Mouse (Mus musculus): Measurements from ENCODE around the gene Meis1. TPM values are rescaled to one million over a fixed set of nuclear protein-coding genes. Genes with fewer than 3 reads are reported as not detected.

The Meis1 gene
- total and polyA plus RNA-seq, 3 experiments, result 8.2 to 16.5 TPM; not detected in 1

- H3K27me3 ChIP-seq (ENCODE audit: control insufficient read depth in 1 of 2, insufficient read depth in 2 of 2, low read length in 2 of 2), result no peaks in the 10 kb centered on the region
- H3K4me1 ChIP-seq (ENCODE audit: control insufficient read depth in 1 of 2, insufficient read depth in 2 of 2, low read length in 2 of 2), result no peaks in the 10 kb centered on the region
- no peaks in the 10 kb centered on the region for H3K9me3 ChIP-seq (replicated peaks; ENCODE audit: insufficient read depth, low read length)
- no peak overlapping the region for H3K4me3 ChIP-seq (ENCODE audit: control insufficient read depth in 1 of 2, insufficient read depth in 1 of 2, low read depth in 2 of 2, low read length in 2 of 2)
- no peak for TF ChIP-seq MYB (IDR thresholded peaks at IDR 0.05; ENCODE audit: low read depth, low read length)
- no peak for TF ChIP-seq MAX (IDR thresholded peaks at IDR 0.05; ENCODE audit: low read length)
- no peak for TF ChIP-seq TBP (IDR thresholded peaks at IDR 0.05; ENCODE audit: low read depth, low read length)
- TF ChIP-seq HCFC1 (IDR thresholded peaks at IDR 0.05; ENCODE audit: low read depth, low read length), result no peak
- TF ChIP-seq TCF12 (IDR thresholded peaks at IDR 0.05; ENCODE audit: low read depth, low read length), result no peak
- no peak for TF ChIP-seq MXI1 (IDR thresholded peaks at IDR 0.05; ENCODE audit: low read depth, low read length)
- no peak for TF ChIP-seq CHD1 (IDR thresholded peaks at IDR 0.05; ENCODE audit: low read depth, low read length)
- no peak for TF ChIP-seq NRF1 (IDR thresholded peaks at IDR 0.05; ENCODE audit: insufficient read depth, low read depth, low read length, poor library complexity, severe bottlenecking)
- no peak for TF ChIP-seq GATA1 (IDR thresholded peaks at IDR 0.05; ENCODE audit: low read depth, low read length)
- TF ChIP-seq NELFE (IDR thresholded peaks at IDR 0.05; ENCODE audit: low read depth, low read length), result no peak
- TF ChIP-seq ZC3H11A (IDR thresholded peaks at IDR 0.05; ENCODE audit: low read depth, low read length), result no peak
- no peak for TF ChIP-seq KAT2A (conservative IDR thresholded peaks at IDR 0.05; ENCODE audit: low read depth, low read length)
- TF ChIP-seq SIN3A (IDR thresholded peaks at IDR 0.05; ENCODE audit: low read length), result no peak
- H3K79me2 ChIP-seq (ENCODE audit: control insufficient read depth, insufficient read depth, low read length, poor library complexity), result no peaks in the 10 kb centered on the region
- no peak overlapping the region for H3K27ac ChIP-seq (ENCODE audit: control insufficient read depth, low read depth, low read length)
- no peaks in the 10 kb centered on the region; a peak in 1 of 4 replicates for H3K36me3 ChIP-seq (ENCODE audit: control insufficient read depth in 1 of 2, insufficient read depth in 2 of 2, low read length in 2 of 2)
- DNase-seq (ENCODE audit: low read depth, low spot score), result no peak
- no peak overlapping the region for H3K9ac ChIP-seq (ENCODE audit: control insufficient read depth, low read depth, low read length, poor library complexity, severe bottlenecking)
Measured at GRCm38 (mm10) chr11:19008610-19009384, 10.0 kb downstream of the Meis1 start.

DNA sequence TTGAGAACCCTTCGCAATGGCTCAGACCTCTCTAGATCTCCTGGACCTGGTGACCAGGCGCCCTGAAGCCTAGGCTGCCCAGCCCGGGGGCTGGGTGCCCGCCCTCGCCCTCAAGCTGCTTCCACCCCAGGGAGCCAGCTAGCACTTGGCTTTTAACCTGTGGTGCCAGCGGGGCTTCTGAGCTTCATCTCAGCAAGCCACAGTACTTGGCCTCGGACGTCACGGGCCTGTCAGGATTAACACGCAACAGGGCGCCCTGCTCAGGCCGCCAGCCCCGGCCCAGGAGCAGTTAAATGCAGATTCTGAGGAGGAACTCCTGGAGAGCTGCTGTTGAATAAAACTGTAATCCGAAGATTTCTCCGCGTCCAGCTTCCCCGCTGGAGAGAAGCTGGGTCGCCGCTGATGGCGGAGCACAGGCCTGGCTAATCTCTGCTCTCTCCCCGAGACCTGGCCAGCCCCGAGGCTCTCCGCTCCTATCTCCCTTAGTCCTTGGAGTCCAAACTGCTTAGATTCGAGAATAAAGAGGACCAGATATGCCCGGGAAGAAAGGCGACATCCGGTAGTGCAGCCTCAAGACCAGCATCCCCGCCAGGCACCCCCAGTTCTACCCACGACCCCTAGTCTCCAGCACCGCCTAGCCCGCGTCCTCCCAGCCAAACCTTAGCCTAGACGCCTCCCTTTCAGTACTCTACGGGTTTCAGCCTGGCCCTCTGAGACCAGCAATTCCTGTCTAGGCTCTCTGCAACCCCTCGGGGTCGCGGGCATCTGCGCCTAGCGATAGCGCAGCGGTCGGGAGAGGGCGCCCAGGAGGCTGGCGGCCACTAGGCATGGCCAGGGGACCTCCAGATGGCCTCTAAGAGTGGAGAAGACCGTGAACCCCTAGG is 11.0 kb downstream of the Meis1 start:
- DNase-seq (ENCODE audit: low read depth, low spot score), result no peak
- TF ChIP-seq SMC3 (IDR thresholded peaks at IDR 0.05; ENCODE audit: low read depth, low read length) (no peak), ZMIZ1 (IDR thresholded peaks at IDR 0.05; ENCODE audit: low read depth, low read length) (no peak), USF1 (IDR thresholded peaks at IDR 0.05; ENCODE audit: low read depth, low read length) (no peak), POLR2A (IDR thresholded peaks at IDR 0.05; ENCODE audit: control insufficient read depth in 1 of 2, insufficient read depth in 1 of 2, low read depth in 1 of 2, low read length in 2 of 2, poor library complexity in 1 of 2) (no peak), EP300 (IDR thresholded peaks at IDR 0.05; ENCODE audit: low read depth in 1 of 2, low read length in 2 of 2) (no peak), BHLHE40 (IDR thresholded peaks at IDR 0.05; ENCODE audit: borderline replicate concordance, low read depth, low read length) (no peak), MAFK (IDR thresholded peaks at IDR 0.05; ENCODE audit: borderline replicate concordance, low read depth, low read length) (no peak), E2F4 (IDR thresholded peaks at IDR 0.05; ENCODE audit: borderline replicate concordance, low read depth, low read length) (no peak), GATA1 (IDR thresholded peaks at IDR 0.05; ENCODE audit: low read depth, low read length) (no peak), UBTF (IDR thresholded peaks at IDR 0.05; ENCODE audit: borderline replicate concordance, insufficient read depth, low read depth, low read length) (no peak), MYB (IDR thresholded peaks at IDR 0.05; ENCODE audit: low read depth, low read length) (no peak), SIN3A (IDR thresholded peaks at IDR 0.05; ENCODE audit: low read length) (no peak), TAL1 (IDR thresholded peaks at IDR 0.05; ENCODE audit: low read length) (no peak), ZC3H11A (IDR thresholded peaks at IDR 0.05; ENCODE audit: low read depth, low read length) (no peak), GABPA (IDR thresholded peaks at IDR 0.05; ENCODE audit: low read depth, low read length) (no peak), NELFE (IDR thresholded peaks at IDR 0.05; ENCODE audit: low read depth, low read length) (no peak), ELF1 (IDR thresholded peaks at IDR 0.05; ENCODE audit: low read depth, low read length) (no peak), USF2 (IDR thresholded peaks at IDR 0.05; ENCODE audit: borderline replicate concordance in 1 of 2, insufficient read depth in 1 of 2, low read depth in 1 of 2, low read length in 2 of 2) (no peak)

More for the DNA sequence above, 11.0 kb downstream of the Meis1 start:
- no peak overlapping the region for H3K27ac ChIP-seq (ENCODE audit: control insufficient read depth, low read depth, low read length)
- H3K27me3 ChIP-seq (ENCODE audit: control insufficient read depth in 1 of 2, insufficient read depth in 2 of 2, low read length in 2 of 2), result no peaks in the 10 kb centered on the region
- H3K4me3 ChIP-seq (ENCODE audit: control insufficient read depth in 1 of 2, insufficient read depth in 1 of 2, low read depth in 2 of 2, low read length in 2 of 2), result no peak overlapping the region
- no peaks in the 10 kb centered on the region for H3K9me3 ChIP-seq (replicated peaks; ENCODE audit: insufficient read depth, low read length)
- no peaks in the 10 kb centered on the region for H3K4me1 ChIP-seq (ENCODE audit: control insufficient read depth in 1 of 2, insufficient read depth in 2 of 2, low read length in 2 of 2)
- H3K36me3 ChIP-seq (ENCODE audit: control insufficient read depth in 1 of 2, insufficient read depth in 2 of 2, low read length in 2 of 2), result no peaks in the 10 kb centered on the region; a peak in 1 of 4 replicates
- H3K9ac ChIP-seq (ENCODE audit: control insufficient read depth, low read depth, low read length, poor library complexity, severe bottlenecking), result no peak overlapping the region
- no peaks in the 10 kb centered on the region for H3K79me2 ChIP-seq (ENCODE audit: control insufficient read depth, insufficient read depth, low read length, poor library complexity)
